Mouse (Mus musculus): ENCODE data around the gene Rab38.

- TF ChIP-seq POLR2A (IDR thresholded peaks at IDR 0.05; ENCODE audit: control insufficient read depth, low read depth, low read length) (no peak), CTCF (IDR thresholded peaks at IDR 0.05; ENCODE audit: control insufficient read depth, insufficient read depth, insufficient replicate concordance, low read depth, low read length) (no peak)
Observed at GRCm38 (mm10) chr7:88395745-88396144, 34.3 kb upstream of the Rab38 start.
